Mouse (Mus musculus): Measurements from ENCODE around the gene Flt4.

Gene Flt4

DNA sequence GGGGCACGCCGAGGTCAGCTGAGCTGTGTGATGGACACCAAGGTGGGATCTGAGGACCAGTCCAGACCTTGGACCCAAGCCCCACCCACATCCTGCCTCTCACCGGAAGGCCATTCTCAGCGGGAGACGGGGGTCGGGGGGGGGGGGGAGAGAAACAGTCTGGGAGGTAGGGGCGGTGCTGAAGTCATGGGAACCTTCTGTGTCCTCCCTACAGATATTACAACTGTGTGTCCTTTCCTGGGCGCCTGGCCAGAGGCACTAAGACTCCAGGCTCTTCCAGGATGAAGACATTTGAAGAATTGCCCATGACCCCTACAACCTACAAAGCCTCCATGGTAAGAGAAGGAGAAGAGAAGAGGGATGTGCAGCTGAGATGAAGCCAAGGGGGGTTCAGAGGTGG, 36.6 kb downstream of the Flt4 start:
- DNase-seq (ENCODE audit: low read depth, low spot score): no peak

DNA sequence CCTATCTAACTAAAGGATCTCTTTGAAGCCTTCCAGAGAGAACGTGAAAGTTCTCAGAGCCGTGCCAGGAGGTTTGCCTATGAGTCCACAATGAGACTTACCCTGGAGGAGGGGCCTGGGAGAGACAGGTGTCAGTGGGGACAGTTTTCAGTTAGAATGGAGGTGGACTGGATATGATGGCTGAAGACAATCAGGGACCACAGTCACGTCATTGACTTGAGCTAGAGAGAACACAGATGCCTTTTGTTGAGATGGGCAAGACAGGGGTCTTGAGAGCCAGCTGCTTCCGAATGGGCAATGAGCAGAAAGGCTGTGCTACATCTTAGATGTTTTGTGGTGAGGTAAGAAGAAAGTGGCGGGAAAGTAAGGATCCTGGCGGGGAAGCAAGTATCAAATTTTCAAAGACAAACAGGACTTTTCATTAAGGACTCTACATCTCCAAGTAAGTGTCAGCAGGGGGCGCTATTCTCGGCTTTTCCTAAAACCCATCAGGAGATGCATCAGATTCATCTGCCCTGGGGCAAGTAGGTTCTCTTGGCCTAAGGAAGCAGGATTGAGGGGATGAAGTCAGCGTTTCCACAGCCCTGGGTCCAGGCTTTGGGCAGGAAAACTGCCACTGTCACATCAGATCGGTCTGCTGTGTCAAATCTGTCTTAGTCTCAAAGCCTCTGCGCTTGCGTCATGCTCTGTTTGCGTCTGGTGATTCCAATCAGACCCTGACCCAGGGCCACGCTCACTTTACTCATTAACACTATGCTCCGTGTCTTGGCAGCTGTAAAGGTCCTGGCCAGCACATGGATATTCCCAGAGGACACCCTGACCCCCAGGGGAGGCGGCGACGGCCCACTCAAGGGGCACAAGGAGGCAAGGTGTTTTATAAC, 41.3 kb downstream of the Flt4 start:
- peak; percentile 35 for DNase-seq (ENCODE audit: low read depth, low spot score)

DNA sequence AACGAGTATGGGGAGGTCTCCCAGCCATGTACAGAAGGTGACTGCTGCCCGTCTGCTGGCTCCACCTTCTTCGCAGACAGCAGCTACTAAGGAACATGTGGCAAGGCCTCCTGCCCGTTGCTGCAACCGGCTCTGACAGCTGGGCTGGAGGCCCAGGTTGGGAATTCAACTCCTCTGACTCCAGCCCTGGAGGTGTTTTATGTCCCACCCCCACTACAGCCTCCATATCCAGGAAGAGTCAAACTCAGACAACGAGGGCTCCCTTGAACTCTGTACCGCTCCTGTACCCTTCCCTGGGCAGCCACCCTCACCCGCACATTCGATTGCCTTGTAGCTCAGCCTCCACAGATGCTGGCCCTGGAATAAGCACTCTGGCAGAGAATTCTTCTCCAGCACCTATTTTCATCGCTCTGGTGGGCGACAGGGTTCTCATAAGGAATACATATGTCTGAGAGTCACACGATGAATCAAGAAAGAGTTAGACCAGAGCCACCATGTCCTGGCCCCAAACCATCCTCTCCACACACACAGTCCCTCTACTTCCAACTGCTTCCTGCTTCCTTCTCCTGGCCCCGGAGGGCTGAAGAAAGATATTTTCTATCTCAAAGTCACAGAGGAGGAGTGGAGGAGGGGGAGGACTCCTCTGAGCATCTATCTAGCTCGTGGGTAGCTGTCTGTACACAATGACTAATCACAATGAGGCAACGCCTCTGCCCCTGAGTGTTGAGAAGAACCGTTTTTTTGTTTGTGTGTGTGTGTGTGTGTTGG, 42.1 kb downstream of the Flt4 start:
- no peak for DNase-seq (ENCODE audit: low read depth, low spot score)

DNA sequence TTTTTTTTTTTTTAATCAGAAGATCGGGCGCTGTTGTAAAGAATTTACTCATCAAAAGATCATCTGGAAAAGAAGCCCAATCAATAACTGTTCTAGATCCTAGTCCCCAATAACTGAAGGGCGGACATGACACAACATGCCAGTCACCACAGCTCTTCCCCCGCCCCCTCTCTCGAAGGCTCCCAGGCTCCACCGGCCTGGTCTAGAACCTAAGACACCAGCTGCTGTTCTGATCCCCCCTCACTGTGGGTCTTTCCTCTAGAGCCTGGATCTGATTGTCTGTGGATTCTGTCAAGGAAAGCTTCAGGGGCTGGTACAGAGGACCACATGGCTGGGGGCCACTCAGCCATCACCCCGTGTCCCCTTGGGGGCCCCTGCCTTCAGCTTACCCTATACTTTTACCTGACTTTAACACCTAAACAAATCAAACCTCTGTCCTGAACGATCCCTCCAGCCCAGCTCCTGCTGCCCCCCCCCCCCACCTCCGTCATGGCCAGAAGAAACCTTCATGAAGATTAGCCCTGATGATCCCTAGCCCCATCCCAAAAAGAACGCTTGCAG, 42.8 kb downstream of the Flt4 start:
- no peak for DNase-seq (ENCODE audit: low read depth, low spot score)

DNA sequence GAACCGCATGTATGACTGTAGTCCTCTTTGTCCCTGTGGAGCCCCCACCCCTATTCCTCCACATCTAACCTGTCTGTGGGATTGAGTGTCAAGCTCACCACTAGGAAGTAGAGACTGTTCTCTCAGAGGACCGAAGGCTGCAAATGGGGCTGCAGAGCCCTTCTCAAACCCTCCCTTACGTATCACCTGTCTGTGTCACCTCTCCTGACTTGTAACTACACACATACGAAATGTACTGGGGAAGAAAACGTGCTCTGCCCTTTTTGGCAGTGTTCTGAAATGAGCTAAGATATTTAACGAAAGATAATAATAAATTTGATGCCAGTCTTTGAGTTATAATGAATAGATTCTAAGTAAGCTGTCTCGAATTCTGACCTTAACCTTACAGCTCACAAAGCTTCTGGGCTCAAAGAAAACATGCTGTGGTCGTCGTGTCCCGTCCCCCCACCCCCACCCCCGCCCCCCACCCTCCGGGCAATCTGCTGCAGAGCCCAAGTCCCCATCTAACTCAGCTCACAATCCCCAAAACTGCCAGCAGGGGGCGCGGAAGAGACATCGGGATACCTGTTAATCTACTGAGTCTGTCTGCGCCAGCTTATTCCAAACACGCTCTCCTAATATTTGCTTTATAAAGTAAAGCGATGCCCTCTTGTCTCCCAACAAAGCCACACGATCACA, 43.5 kb downstream of the Flt4 start:
- peak; percentile 85 for DNase-seq (ENCODE audit: low read depth, low spot score)

DNA sequence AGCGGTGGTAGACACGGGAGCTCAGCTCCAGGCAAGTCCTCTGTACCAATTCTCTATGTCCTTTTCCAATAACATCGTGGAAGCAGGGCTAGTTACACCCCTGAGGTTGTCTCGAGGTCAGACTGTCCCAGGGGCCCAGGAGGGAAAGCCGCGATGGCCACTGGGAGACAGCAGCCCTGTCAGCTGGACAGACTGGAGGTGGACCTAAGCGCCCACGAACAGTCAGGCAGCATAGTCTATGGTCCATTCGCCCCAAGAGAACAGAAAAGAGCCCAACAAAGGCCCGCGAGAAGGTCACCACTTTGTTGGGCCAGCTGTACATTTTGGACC, 44.0 kb downstream of the Flt4 start:
- no peak for DNase-seq (ENCODE audit: low read depth, low spot score)

DNA sequence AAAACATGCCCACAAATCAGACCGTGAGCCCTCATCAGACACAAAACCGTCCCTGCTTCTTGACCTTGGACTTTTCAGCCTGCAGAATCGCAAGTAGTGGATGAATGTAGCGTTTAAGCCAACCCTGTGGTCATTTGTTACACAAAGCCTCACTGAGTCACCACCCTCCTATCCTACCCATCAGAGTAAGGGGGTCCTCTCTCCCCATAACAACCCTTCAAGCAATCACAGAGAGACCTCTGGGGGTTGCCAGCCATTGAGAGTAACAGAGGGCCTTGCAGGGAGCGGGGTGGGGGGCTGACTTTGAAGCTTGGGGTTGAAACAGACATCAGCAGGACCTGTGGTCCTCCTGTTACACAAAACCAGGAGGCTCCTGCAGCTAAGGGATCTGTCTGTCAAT, 45.6 kb downstream of the Flt4 start:
- no peak for DNase-seq (ENCODE audit: low read depth, low spot score)

DNA sequence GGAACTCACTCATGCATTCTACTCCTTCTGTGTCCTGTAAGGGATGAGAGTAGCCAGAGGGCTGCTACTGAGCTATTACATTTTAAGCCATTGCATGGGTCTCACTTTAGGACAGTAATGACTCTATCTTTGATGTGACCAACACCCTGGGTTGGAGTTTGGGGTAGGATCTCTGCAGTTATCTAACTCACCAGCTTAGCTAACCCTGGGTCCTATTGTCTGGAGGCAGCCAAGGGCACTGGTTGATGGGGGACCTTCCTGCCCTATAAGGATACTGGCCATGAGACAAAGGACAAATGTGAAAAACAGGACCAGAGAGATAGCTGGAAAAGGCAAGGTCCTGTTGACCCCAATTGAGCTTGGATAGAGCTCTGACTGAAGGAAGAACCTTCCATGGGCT, 46.4 kb downstream of the Flt4 start:
- DNase-seq (ENCODE audit: low read depth, low spot score): no peak

DNA sequence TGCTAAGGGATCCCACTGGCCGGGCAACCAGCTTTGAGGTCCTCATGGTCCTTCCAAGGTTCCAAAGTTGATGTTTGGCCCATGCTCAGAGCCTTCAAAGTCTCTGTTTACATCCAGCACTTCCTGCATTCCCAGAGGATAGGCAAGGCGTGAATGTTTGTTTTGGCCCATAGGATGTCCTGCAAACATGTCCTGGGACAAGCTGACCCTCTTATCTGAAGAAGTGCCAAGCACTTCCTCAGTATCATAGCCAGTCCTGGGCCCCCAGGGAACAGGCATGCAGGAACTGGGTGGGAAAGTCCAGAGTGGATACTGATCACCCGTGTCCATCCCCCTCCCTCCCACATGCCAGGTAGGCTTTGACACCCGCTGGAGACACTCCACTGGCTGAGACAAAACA, 49.0 kb downstream of the Flt4 start:
- no peak for DNase-seq (ENCODE audit: low read depth, low spot score)

DNA sequence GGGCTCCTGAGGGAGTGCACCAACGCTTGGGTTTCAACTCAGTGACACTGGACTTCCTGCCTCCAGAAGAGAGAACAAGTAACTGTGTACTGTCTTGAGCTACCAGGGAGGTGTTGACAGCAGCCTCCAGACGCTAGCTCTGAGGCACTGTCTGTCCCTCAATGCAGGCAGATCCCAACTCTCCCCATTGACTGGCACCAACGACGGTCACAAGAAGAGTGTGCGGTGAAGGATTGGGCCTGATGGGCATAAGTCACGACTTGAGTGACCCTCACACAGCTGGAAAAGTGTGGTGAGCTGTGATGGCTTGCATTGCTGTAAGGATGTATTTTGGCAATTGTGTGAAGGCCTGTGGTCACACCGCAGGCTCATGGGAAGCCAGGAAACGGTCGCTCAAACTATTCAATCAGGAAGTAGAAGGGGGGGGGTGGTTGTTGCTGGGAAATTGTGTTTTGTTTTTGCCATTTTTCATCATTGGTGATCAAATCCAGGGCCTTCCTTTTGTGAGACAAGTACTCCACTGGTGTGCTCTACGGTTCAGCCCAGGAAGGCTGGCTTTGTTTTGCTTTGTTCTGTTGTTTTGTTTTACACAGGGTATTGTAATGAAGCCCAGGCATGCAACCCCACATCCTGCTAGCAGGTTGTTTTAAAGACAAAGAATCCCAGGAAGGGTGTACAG, 49.9 kb downstream of the Flt4 start:
- no peak for DNase-seq (ENCODE audit: low read depth, low spot score)

DNA sequence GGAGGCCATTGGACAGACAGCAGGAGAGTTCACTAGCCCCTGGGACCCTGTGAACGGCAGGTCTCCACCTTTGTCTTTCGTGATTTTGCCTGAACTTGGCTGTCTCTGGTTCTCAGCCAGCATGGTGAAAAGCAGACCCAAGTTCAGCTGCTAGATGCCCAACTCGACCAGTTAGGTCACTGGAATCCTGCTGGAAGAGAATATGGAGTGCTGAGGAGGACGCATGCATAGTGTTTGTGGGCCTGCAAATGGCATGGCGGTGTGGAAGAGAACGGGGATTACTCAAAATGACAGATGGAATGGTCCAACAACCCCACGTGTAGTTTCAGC, 50.4 kb downstream of the Flt4 start:
- no peak for DNase-seq (ENCODE audit: low read depth, low spot score)

DNA sequence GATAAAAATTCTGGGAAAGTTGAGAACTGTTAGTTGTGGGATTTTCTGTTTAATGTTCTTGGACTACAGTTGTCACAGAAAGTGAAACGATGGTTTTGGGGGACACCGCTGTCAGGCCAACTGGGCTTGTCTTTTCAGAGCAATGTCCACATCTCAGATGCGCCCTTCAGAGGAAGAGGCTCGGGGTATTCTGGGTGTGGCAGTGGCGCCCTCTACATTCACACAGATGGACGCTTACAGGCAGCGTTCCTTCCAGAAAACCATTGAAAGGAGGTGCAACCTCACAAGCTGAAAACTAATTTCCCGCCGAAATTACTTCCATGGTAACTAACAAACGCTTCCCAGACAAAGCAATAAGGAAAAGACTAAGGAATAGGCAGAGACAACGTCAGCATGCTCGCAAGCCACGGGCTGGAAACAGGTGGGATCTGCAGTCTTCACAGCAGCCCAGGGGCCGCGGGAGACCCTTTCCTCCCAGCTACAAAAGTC, 53.3 kb downstream of the Flt4 start:
- DNase-seq (ENCODE audit: low read depth, low spot score): no peak

DNA sequence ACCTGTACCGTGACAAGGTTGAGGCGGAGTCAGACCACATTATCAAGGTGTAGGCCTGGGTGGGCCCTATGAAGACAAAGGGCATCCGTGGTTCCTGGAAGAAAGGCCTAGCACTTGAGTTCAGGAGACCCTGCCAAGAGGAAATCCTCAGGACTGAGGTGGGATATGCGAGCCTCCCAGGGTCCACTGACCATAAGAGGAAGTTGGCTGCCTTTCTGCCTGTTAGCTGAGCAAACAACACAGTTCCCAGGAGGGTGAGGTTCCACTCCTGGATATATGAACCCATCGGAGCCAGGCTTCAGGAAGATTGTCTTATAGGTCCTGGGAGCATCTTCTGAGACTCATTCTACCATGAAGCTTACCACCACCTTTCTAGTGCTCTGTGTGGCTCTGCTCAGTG, 54.2 kb downstream of the Flt4 start, which contains the start of gene Scgb3a1:
Gene Scgb3a1, plus strand, starts transcription at position 301 of the 400 bp plus-strand sequence.
- no peak for DNase-seq (ENCODE audit: low read depth, low spot score)

DNA sequence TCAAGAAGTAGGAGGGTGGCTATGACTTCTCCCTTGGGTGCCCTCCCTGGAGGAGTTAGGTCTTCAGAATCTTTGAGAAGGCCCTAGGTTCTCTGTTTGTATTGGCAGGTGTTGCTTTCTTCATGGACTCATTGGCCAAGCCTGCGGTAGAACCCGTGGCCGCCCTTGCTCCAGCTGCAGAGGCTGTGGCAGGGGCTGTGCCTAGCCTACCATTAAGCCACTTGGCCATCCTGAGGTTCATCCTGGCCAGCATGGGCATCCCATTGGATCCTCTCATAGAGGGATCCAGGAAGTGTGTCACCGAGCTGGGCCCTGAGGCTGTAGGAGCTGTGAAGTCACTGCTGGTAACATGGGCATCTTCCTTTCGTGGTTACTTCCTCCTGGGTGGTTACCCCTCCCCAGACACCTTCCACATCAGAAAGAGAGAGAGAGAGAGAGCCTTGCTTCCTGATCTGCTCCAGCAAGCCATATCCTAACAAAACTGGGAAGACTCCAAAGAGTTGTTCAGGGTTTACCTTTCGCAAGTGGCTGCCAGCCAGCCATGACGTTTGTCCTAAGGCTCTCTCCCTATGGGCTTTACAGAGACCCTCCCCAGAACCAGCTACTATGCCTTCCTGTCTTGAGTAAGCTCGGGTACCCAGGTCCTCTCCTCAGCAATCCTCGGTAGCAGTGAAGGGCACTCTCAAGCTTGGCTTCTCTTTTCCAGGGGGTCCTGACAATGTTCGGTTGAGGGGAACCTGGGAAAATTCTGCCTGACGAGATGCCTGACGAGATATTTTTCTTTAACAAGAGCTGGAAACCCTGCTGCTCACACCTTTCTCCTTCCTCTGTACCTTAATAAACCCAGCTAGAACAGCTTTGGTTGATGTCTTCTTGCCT, 55.4 kb downstream of the Flt4 start:
- no peak for DNase-seq (ENCODE audit: low read depth, low spot score)

DNA sequence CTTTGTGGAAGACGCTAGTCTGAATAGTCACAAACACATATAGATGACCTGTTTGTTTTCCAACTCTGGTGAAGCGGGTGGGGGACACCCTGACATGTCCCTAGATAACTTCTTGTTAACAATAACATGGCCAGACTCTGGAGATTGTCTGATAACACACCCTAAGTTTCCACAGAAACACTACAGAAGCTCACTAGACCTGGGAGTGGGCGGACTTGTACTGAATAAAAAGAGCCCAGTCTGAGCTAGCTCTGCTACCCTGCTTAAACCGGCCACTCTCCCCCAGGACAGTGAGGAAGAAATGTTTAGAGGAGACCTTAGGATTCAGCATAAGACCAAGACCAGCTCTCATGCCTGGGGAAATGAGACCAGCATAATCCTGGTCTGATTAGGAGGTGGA, 56.4 kb downstream of the Flt4 start:
- no peak for DNase-seq (ENCODE audit: low read depth, low spot score)

DNA sequence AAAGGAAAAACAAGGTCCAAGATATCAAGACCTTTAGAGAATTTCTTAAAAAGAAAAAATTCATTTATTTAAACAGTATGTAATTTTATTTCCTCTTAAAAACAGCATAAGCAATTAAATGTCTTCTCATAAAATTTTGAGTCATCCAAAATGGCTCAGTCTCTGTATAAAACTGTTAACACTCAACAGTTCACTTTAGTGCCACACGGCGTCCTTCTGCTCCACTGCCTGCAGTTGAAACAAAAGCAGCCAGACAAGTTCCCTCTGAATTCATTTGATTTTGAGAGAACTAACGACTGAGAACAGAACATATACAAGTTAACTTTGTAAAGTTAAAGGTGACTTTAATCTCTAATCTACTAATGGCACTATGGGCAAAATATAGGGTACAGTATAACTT, 64.4 kb downstream of the Flt4 start:
- DNase-seq (ENCODE audit: low read depth, low spot score): no peak

DNA sequence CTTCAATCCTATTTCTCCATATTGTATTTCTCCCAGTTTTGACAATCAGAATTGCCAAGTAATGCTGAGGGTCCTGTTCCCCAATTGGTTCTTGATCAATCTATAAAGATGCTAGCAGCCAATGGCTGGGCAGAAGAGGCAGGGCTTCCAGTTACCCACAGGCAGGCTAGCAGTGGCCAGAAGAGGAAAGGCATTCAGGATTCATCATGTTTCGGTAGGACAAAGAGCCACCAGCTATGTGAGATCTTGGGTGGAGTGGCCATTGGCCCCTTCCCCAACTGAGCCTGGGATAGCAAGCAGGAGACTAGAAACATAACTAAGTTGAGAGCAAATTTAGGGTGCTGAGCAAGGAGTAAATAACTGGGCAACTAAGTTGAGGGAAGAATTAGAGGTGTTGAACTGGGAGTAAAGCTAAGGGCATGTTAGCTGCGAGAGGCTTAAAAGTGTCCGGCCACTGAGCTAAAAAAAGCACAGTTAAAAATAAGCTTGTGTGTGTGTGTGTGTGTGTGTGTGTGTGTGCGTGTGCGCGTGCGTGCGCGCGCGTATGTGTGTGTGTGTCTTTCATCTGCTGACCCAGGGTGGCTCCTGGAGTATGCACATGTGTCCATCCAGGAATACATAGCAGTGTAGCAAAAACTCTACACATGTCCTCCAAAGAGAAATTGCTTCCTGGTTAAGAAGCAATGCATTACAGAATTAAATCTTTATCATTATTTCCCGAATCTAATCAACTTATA, 75.3 kb downstream of the Flt4 start:
- DNase-seq (ENCODE audit: low read depth, low spot score): no peak

DNA sequence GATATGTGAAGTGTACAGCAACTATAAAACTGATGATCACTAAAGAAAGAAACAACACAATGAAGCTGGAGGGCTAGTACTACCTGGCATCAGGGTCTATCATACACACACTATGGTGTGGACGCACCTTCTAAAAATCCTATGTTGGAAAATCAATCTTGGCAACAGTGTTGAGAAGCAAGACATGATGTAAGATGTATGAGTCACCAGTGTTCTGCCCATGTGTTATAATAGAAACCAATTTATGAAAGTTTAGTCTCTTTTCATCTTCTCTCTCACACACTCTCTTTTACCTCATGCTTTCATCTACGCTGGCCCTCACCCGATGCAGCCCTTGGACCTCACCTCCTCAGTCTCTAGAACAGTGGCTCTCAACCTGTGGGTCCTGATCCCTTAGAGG, 86.0 kb downstream of the Flt4 start:
- DNase-seq (ENCODE audit: low read depth, low spot score): no peak

DNA sequence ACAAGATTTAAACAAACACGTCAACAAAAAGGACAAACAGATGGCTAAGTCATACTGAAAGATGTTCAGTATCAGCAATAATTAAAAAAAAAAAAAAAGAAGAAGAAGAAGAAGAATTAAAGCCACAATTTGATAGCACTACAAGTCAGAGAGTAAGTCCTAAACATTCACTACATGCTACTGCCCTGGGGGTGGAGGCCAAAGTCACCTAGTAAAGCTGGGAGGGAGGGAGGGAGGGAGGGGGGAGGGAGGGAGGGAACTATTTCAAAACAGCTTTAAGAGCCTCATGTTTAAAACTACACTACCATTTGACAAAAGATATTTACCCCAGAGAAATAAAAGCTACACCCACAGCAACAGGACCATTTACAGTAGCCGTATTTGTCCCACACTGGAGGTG, 86.6 kb downstream of the Flt4 start:
- no peak for DNase-seq (ENCODE audit: low read depth, low spot score)

DNA sequence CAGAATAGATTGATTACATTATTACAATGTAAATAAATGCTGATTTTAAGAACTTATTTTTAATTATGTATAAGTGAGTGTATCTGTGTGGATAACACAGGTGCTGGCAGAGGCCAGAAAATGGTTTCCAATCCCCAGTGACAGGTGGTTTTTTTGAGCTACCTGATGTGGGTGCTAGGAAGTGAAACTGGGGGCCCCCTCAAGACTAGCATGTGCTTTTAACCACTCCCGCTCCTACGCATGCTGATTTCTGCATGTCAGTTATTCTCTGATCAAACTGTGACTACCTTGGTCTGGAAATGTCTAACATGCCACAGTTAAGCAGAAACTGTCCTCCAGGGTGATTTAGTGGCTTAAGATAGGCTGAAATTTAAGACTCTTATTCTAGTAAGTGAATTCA, 87.4 kb downstream of the Flt4 start:
- DNase-seq (ENCODE audit: low read depth, low spot score): no peak
